Mouse (Mus musculus) testis, adult 2 months (tissue): Measurements from ENCODE around the gene Gm6583.

Experiments used
- CTCF ChIP-seq: fragments of 200-500 bp; IDR thresholded peaks from 2 replicates; pipeline ENCODE4 v1.5.1; 2012; ENCODE audit warnings: low read depth, mild to moderate bottlenecking, inconsistent platforms, low read length, moderate library complexity; ENCODE audit not compliant: control insufficient read depth, insufficient read depth, insufficient replicate concordance
- POLR2A ChIP-seq: fragments of 200-500 bp; IDR thresholded peaks from 2 replicates; pipeline ENCODE4 v1.6.1; 2012; ENCODE audit warnings: low read depth, mild to moderate bottlenecking, inconsistent platforms, low read length, moderate library complexity; ENCODE audit not compliant: control insufficient read depth

DNA sequence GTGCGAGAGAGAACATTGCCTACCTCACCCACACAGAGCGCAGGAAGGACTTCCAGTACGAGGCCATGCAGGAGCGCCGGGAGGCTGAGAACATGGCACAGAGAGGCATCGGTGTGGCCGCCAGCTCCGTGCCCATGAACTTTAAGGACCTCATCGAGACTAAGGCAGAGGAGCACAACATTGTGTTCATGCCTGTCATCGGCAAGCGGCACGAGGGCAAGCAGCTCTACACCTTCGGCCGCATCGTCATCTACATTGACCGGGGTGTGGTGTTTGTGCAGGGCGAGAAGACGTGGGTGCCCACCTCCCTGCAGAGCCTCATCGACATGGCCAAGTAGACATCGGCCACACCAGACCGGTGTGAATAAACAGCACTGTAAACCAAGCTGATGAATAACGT lies 18.8 kb downstream of the Gm6583 start:
- TF ChIP-seq CTCF (no peak), POLR2A (no peak)
